Mouse (Mus musculus) neural tube, embryonic 11.5 days (tissue): ENCODE measurements around the gene Khdc4. TPM values are rescaled to one million over a fixed set of nuclear protein-coding genes. Genes with fewer than 3 reads are reported as not detected.

Source experiments
- ATAC-seq: fragments of 200-750 bp; cut with Nextera tagmentation; 2 replicates; pipeline ENCODE4 v1.8.0; 2017; ENCODE audit warnings: moderate number of reproducible peaks, mild to moderate bottlenecking, moderate TSS enrichment, moderate library complexity; ENCODE audit not compliant: insufficient read depth, low FRiP score, low TSS enrichment
- DNase-seq: peaks from one replicate; pipeline ENCODE4 v3.0.0-alpha.2; 2015; ENCODE audit warnings: low spot score
- H3K27ac ChIP-seq: fragments of 300-500 bp; sonication (generic); 2 replicates; pipeline ENCODE4 v1.5.1; 2014; ENCODE audit warnings: low read depth, mild to moderate bottlenecking, low read length
- H3K27me3 ChIP-seq: fragments of 300-500 bp; sonication (generic); 2 replicates; pipeline ENCODE4 v1.6.1; 2014; ENCODE audit warnings: mild to moderate bottlenecking, low read length, mixed read lengths; ENCODE audit not compliant: control insufficient read depth, insufficient read depth
- H3K36me3 ChIP-seq: fragments of 300-500 bp; sonication (generic); 2 replicates; pipeline ENCODE4 v1.6.1; 2014; ENCODE audit warnings: mild to moderate bottlenecking, low read length, moderate library complexity, mixed read lengths; ENCODE audit not compliant: control insufficient read depth, insufficient read depth
- H3K4me1 ChIP-seq: fragments of 300-500 bp; sonication (generic); 2 replicates; pipeline ENCODE4 v1.6.1; 2014; ENCODE audit warnings: low read length, mixed read lengths; ENCODE audit not compliant: control insufficient read depth, insufficient read depth
- H3K4me2 ChIP-seq: fragments of 300-500 bp; sonication (generic); 2 replicates; pipeline ENCODE4 v1.6.1; 2014; ENCODE audit warnings: low read depth, mild to moderate bottlenecking, moderate library complexity
- H3K4me3 ChIP-seq: fragments of 300-500 bp; sonication (generic); 2 replicates; pipeline ENCODE4 v1.5.1; 2014; ENCODE audit warnings: low read depth, low read length
- H3K9ac ChIP-seq: fragments of 300-500 bp; sonication (generic); 2 replicates; pipeline ENCODE4 v1.6.1; 2014; ENCODE audit warnings: mild to moderate bottlenecking, low read length
- H3K9me3 ChIP-seq: fragments of 300-500 bp; sonication (generic); 2 replicates; pipeline ENCODE4 v1.6.1; 2016; ENCODE audit warnings: low read length; ENCODE audit not compliant: control insufficient read depth
- WGBS: fragments of 180-500 bp; shearing (Covaris S2); extraction: QIAGEN DNeasy Blood & Tissue Kit; methylation state at CpG from one replicate; pipeline ENCODE4 v1.1.7; 2014; 5-methylcytosine and 5-hydroxymethylcytosine counted together
- polyA plus RNA-seq: library from polyadenylated mRNA; unstranded; fragments of >200 nt; fragmentation: Nextera tagmentation; extraction: Ambion mirVana; gene quantifications from 2 replicates; pipeline ENCODE4 v1.2.1, GENCODE M21; 2014

Khdc4 gene
- polyA plus RNA-seq, 1 experiment from 2014 or later = 111 TPM

DNA sequence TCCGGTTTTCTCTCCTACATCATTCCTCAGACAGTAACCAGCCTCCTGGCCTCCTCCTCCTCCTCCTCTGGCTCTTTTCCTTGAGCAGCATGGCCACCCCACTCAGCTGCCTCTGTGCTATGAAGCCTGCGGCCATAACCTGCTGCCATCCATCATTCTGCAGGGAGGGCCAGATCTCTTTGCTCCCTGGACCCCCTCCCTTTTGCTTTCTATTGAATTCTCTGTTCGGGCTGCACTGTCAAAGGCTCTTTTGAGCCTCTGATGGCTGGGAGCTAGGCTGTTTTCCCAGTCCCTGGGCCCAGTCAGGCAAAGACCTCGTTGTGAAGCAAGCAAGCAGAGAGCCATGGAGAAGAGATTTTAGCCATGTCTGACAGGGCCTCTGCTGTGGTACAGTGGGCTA lies 70.7 kb downstream of the Khdc4 start:
- WGBS = 23% methylated on average over 4 of the region's 4 CpGs
- ATAC-seq (peak; percentile 74), DNase-seq (peak; percentile 64)
- Histone ChIP-seq H3K9ac (peak overlapping the region; percentile 24; the same call in 1 of the 2 replicates), H3K4me3 (no peak overlapping the region), H3K27me3 (no peaks in the 10 kb centered on the region), H3K36me3 (peaks cover 9% of the 10 kb centered on the region; the same call in 1 of the 2 replicates), H3K4me1 (peaks cover 28% of the 10 kb centered on the region), H3K27ac (peak overlapping the region; percentile 71), H3K9me3 (no peaks in the 10 kb centered on the region), H3K4me2 (no peak overlapping the region)

DNA sequence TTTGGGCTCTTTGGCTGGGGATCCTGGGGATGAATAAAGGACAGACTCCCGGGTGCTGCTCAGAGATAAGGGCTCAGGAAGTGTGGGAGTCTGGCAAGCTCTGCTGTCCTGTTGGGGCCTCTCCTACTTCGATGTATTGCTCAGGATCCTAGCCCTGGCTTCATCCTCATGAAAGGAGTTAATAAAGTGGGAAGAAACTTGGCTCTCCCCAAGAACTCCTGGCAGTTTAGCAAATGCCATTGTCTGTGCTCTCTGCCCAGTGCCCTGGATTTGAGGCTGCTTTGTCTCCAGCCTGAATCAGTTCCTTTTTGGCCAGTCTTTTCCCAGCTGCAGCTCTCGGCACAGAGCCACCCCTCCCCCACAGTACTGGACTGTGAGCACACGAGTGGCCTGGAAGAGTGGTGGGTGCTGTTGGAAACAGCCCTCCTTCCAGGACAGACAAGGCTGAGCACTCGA lies 72.5 kb downstream of the Khdc4 start:
- Histone ChIP-seq H3K4me1 (peaks cover 28% of the 10 kb centered on the region), H3K4me3 (no peak overlapping the region), H3K9ac (peak overlapping the region; percentile 53), H3K27me3 (no peaks in the 10 kb centered on the region), H3K4me2 (peak overlapping the region; percentile 24), H3K36me3 (peaks cover 11% of the 10 kb centered on the region), H3K27ac (peak overlapping the region; percentile 89), H3K9me3 (no peaks in the 10 kb centered on the region)
- DNase-seq = peak; percentile 77
- WGBS = 18% methylated on average over 5 of the region's 5 CpGs
- peak; percentile 83 for ATAC-seq

DNA sequence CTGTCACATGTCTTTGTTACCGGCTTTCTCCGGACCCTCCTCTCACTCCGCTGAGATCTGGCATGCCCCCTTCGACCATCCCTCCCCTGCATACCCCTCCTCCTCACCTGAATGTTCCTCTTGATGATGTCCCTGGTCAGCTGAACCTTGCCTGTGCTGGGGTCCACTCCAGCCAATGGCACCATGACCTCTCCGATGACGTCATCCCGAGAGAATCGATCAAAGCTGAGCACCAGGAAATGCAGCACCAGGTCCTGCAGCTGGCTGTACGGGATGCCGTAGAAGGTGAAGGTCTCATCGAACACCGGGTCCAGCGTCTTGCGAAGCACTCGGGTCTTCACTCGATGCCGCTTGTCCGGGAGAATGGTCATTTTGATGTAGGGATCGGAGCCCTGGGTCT lies 76.0 kb downstream of the Khdc4 start:
- Histone ChIP-seq H3K27me3 (no peaks in the 10 kb centered on the region), H3K27ac (no peak overlapping the region), H3K4me1 (peaks cover 17% of the 10 kb centered on the region), H3K4me2 (no peak overlapping the region), H3K4me3 (no peak overlapping the region), H3K36me3 (peaks cover 11% of the 10 kb centered on the region; the same call in 1 of the 2 replicates), H3K9me3 (no peaks in the 10 kb centered on the region), H3K9ac (no peak overlapping the region)
- WGBS = 94% methylated on average over 19 of the region's 19 CpGs
- no peak for DNase-seq
- ATAC-seq = no peak

DNA sequence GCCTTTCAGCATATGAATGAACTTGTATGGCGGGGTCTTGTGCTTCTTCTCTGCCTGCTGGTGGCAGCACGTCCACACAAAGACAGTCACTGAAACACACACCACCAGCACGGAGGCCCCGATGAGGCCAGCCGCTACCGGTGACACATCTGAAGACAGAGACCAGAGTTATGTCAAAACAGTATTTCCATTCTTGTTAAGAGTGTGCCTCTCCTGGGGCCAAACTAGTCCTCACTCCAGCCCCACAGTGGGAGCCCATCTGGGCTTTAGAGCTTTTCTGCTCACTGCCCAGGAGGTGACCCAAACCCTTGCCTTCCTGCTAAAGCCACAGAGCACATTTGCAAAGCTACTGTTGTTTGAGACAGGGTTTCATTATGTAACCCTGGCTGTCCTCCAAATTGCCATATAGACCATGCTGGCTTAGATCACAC lies 76.8 kb downstream of the Khdc4 start:
- no peak overlapping the region for H3K4me2 ChIP-seq
- ATAC-seq = no peak
- no peak for DNase-seq
- no peak overlapping the region for H3K9ac ChIP-seq
- H3K4me3 ChIP-seq = no peak overlapping the region
- H3K9me3 ChIP-seq = no peaks in the 10 kb centered on the region
- H3K36me3 ChIP-seq = peaks cover 11% of the 10 kb centered on the region; the same call in 1 of the 2 replicates
- H3K27ac ChIP-seq = no peak overlapping the region
- peaks cover 12% of the 10 kb centered on the region for H3K4me1 ChIP-seq
- WGBS = 74% methylated on average over 6 of the region's 6 CpGs
- H3K27me3 ChIP-seq = no peaks in the 10 kb centered on the region

Other genes with a start within 250 kb of the Khdc4 start
- gene Sema4a, start 224.6 kb upstream of the Khdc4 start, polyA plus RNA-seq = 5.8 and 6.1 TPM in 2 replicates
- 16.1 and 17.4 TPM in 2 replicates for gene Lmna, start 175.8 kb upstream of the Khdc4 start, polyA plus RNA-seq
- 42.0 and 43.6 TPM in 2 replicates for gene Mex3a, start 153.4 kb upstream of the Khdc4 start, polyA plus RNA-seq
- gene Rab25, start 137.5 kb upstream of the Khdc4 start, polyA plus RNA-seq = 0.70 and 0.78 TPM in 2 replicates
- gene Lamtor2, start 132.7 kb upstream of the Khdc4 start, polyA plus RNA-seq = 82.1 and 98.4 TPM in 2 replicates
- 80.2 and 84.0 TPM in 2 replicates for gene Ubqln4, start 132.0 kb upstream of the Khdc4 start, polyA plus RNA-seq
- 185 and 195 TPM in 2 replicates for gene Ssr2, start 109.9 kb upstream of the Khdc4 start, polyA plus RNA-seq
- 142 and 145 TPM in 2 replicates for gene Arhgef2, start 79.8 kb upstream of the Khdc4 start, polyA plus RNA-seq
- gene Rxfp4, start 32.7 kb upstream of the Khdc4 start, polyA plus RNA-seq = not detected in 2 replicates
- 50.3 and 52.3 TPM in 2 replicates for gene Rit1, start 31.0 kb downstream of the Khdc4 start, polyA plus RNA-seq
- gene Syt11, start 89.4 kb downstream of the Khdc4 start, polyA plus RNA-seq = 153 and 172 TPM in 2 replicates
- gene Gon4l, start 149.4 kb downstream of the Khdc4 start, polyA plus RNA-seq = 18.3 and 18.7 TPM in 2 replicates
- 55.5 and 56.4 TPM in 2 replicates for gene Msto1, start 228.2 kb downstream of the Khdc4 start, polyA plus RNA-seq